Mouse (Mus musculus) limb, embryonic 13.5 days (tissue): Measurements from ENCODE around the gene Gse1. TPM values are rescaled to one million over a fixed set of nuclear protein-coding genes. Genes with fewer than 3 reads are reported as not detected.

Experiments used
- ATAC-seq: fragments of 200-750 bp; cut with Nextera tagmentation; 2 replicates; pipeline ENCODE4 v1.8.0; 2017; ENCODE audit warnings: low read depth, moderate number of reproducible peaks, moderate TSS enrichment; ENCODE audit not compliant: low FRiP score
- H3K27ac ChIP-seq: fragments of 300-500 bp; sonication (generic); 2 replicates; pipeline ENCODE4 v1.5.1; 2015; ENCODE audit warnings: inconsistent platforms, mild to moderate bottlenecking, moderate library complexity
- H3K27me3 ChIP-seq: fragments of 300-500 bp; sonication (generic); 2 replicates; pipeline ENCODE4 v1.6.1; 2015; ENCODE audit warnings: mild to moderate bottlenecking, inconsistent platforms
- H3K36me3 ChIP-seq: fragments of 300-500 bp; sonication (generic); 2 replicates; pipeline ENCODE4 v1.6.1; 2015; ENCODE audit warnings: inconsistent platforms, mild to moderate bottlenecking, moderate library complexity
- H3K4me1 ChIP-seq: fragments of 300-500 bp; sonication (generic); 2 replicates; pipeline ENCODE4 v1.6.1; 2015; ENCODE audit warnings: inconsistent platforms
- H3K4me2 ChIP-seq: fragments of 300-500 bp; sonication (generic); replicated peaks from 2 replicates; pipeline ENCODE4 v1.6.1; 2015; ENCODE audit warnings: inconsistent platforms, mild to moderate bottlenecking, moderate library complexity
- H3K4me3 ChIP-seq: fragments of 300-500 bp; sonication (generic); 2 replicates; pipeline ENCODE4 v1.5.1; 2015; ENCODE audit warnings: moderate library complexity, mild to moderate bottlenecking, inconsistent platforms
- H3K9ac ChIP-seq: fragments of 300-500 bp; sonication (generic); 2 replicates; pipeline ENCODE4 v1.6.1; 2015; ENCODE audit warnings: mild to moderate bottlenecking, inconsistent platforms
- H3K9me3 ChIP-seq: fragments of 300-500 bp; sonication (generic); 2 replicates; pipeline ENCODE4 v1.6.1; 2016; ENCODE audit warnings: inconsistent platforms
- WGBS: fragments of 180-500 bp; shearing (Covaris S2); methylation state at CpG from one replicate; pipeline ENCODE4 v1.1.7; 2015; 5-methylcytosine and 5-hydroxymethylcytosine counted together
- polyA plus RNA-seq: library from polyadenylated mRNA; unstranded; fragments of >200 nt; fragmentation: Nextera tagmentation; extraction: Ambion mirVana; gene quantifications from 2 replicates; pipeline ENCODE4 v1.2.1, GENCODE M21; 2015

Gse1 gene
- polyA plus RNA-seq, 1 experiment from 2014 or later = 6.9 TPM

GRCm38 (mm10) chr8:120520707-120521590 lies 292.7 kb downstream of the Gse1 start:
- 17% methylated on average over 20 of the region's 20 CpGs for WGBS
- H3K4me3 ChIP-seq = no peak overlapping the region
- H3K36me3 ChIP-seq = no peaks in the 10 kb centered on the region
- no peaks in the 10 kb centered on the region for H3K9me3 ChIP-seq
- H3K4me1 ChIP-seq = peaks cover 80% of the 10 kb centered on the region
- peaks cover 7% of the 10 kb centered on the region for H3K27me3 ChIP-seq
- ATAC-seq = no peak
- H3K27ac ChIP-seq = no peak overlapping the region
- H3K9ac ChIP-seq = 0 out of 2 replicates have a peak overlapping the region, but pooled peaks have one; percentile 25
- H3K4me2 ChIP-seq = peak overlapping the region; percentile 19; the same call in 1 of the 2 replicates

GRCm38 (mm10) chr8:120521591-120521965 lies 293.3 kb downstream of the Gse1 start:
- WGBS = 64% methylated on average over 7 of the region's 7 CpGs
- Histone ChIP-seq H3K9me3 (no peaks in the 10 kb centered on the region), H3K9ac (no peak overlapping the region), H3K27me3 (peaks cover 8% of the 10 kb centered on the region), H3K27ac (no peak overlapping the region), H3K4me1 (peaks cover 80% of the 10 kb centered on the region), H3K4me3 (no peak overlapping the region), H3K4me2 (peak overlapping the region; percentile 19; the same call in 1 of the 2 replicates), H3K36me3 (no peaks in the 10 kb centered on the region)
- no peak for ATAC-seq

GRCm38 (mm10) chr8:120523641-120524040 lies 295.4 kb downstream of the Gse1 start:
- Histone ChIP-seq H3K9me3 (no peaks in the 10 kb centered on the region), H3K36me3 (no peaks in the 10 kb centered on the region), H3K4me2 (no peak overlapping the region), H3K4me3 (no peak overlapping the region), H3K27me3 (peaks cover 17% of the 10 kb centered on the region), H3K27ac (no peak overlapping the region), H3K4me1 (peaks cover 80% of the 10 kb centered on the region), H3K9ac (no peak overlapping the region; the same call in 1 of the 2 replicates)
- 75% methylated on average over 7 of the region's 7 CpGs for WGBS
- no peak for ATAC-seq

GRCm38 (mm10) chr8:120525135-120525534 lies 296.9 kb downstream of the Gse1 start:
- H3K4me2 ChIP-seq = no peak overlapping the region
- no peaks in the 10 kb centered on the region for H3K36me3 ChIP-seq
- no peak overlapping the region for H3K27ac ChIP-seq
- peaks cover 13% of the 10 kb centered on the region; the same call in 1 of the 2 replicates for H3K27me3 ChIP-seq
- no peak overlapping the region for H3K4me3 ChIP-seq
- H3K4me1 ChIP-seq = peaks cover 76% of the 10 kb centered on the region
- H3K9me3 ChIP-seq = no peaks in the 10 kb centered on the region
- H3K9ac ChIP-seq = no peak overlapping the region
- WGBS = 95% methylated on average over 1 of the region's 1 CpGs
- ATAC-seq = no peak

- WGBS = 56% methylated on average over 6 of the region's 6 CpGs
- Histone ChIP-seq H3K36me3 (no peaks in the 10 kb centered on the region), H3K27ac (no peak overlapping the region), H3K9me3 (no peaks in the 10 kb centered on the region), H3K4me2 (no peak overlapping the region), H3K4me1 (peaks cover 69% of the 10 kb centered on the region), H3K27me3 (peaks cover 9% of the 10 kb centered on the region; the same call in 1 of the 2 replicates), H3K9ac (no peak overlapping the region), H3K4me3 (no peak overlapping the region)
- ATAC-seq = 0 out of 2 replicates have a peak, but pooled peaks have one; percentile 4
Measured at GRCm38 (mm10) chr8:120525832-120526231, 297.6 kb downstream of the Gse1 start.

- Histone ChIP-seq H3K4me1 (peaks cover 68% of the 10 kb centered on the region), H3K4me3 (no peak overlapping the region), H3K27me3 (peaks cover 9% of the 10 kb centered on the region; the same call in 1 of the 2 replicates), H3K9me3 (no peaks in the 10 kb centered on the region), H3K36me3 (no peaks in the 10 kb centered on the region), H3K4me2 (no peak overlapping the region), H3K9ac (no peak overlapping the region), H3K27ac (no peak overlapping the region)
- WGBS = 32% methylated on average over 4 of the region's 4 CpGs
- ATAC-seq = no peak
Measured at GRCm38 (mm10) chr8:120526577-120526976, 298.3 kb downstream of the Gse1 start.

- Histone ChIP-seq H3K4me1 (peaks cover 79% of the 10 kb centered on the region), H3K4me2 (no peak overlapping the region), H3K36me3 (no peaks in the 10 kb centered on the region), H3K9ac (0 out of 2 replicates have a peak overlapping the region, but pooled peaks have one; percentile 8), H3K27ac (no peak overlapping the region), H3K27me3 (peaks cover 12% of the 10 kb centered on the region), H3K9me3 (no peaks in the 10 kb centered on the region), H3K4me3 (no peak overlapping the region)
- no peak; the same call in 1 of the 2 replicates for ATAC-seq
- 21% methylated on average over 3 of the region's 3 CpGs for WGBS
Measured at GRCm38 (mm10) chr8:120528332-120528731, 300.1 kb downstream of the Gse1 start.

GRCm38 (mm10) chr8:120529226-120529625 lies 301.0 kb downstream of the Gse1 start:
- Histone ChIP-seq H3K27me3 (peaks cover 21% of the 10 kb centered on the region), H3K4me2 (no peak overlapping the region), H3K9me3 (no peaks in the 10 kb centered on the region), H3K36me3 (no peaks in the 10 kb centered on the region), H3K27ac (no peak overlapping the region), H3K4me1 (peaks cover 80% of the 10 kb centered on the region), H3K9ac (no peak overlapping the region), H3K4me3 (no peak overlapping the region)
- 67% methylated on average over 7 of the region's 7 CpGs for WGBS
- ATAC-seq = no peak

GRCm38 (mm10) chr8:120530954-120531656 lies 302.8 kb downstream of the Gse1 start:
- 52% methylated on average over 16 of the region's 16 CpGs for WGBS
- no peak overlapping the region for H3K27ac ChIP-seq

GRCm38 (mm10) chr8:120531775-120532516 lies 303.7 kb downstream of the Gse1 start:
- H3K4me2 ChIP-seq = peak overlapping the region; percentile 56
- no peak overlapping the region for H3K4me3 ChIP-seq

More at GRCm38 (mm10) chr8:120530954-120531656, 302.8 kb downstream of the Gse1 start:
- H3K9me3 ChIP-seq = no peaks in the 10 kb centered on the region
- H3K27me3 ChIP-seq = peaks cover 25% of the 10 kb centered on the region
- H3K4me3 ChIP-seq = no peak overlapping the region
- H3K4me2 ChIP-seq = no peak overlapping the region
- no peak overlapping the region for H3K9ac ChIP-seq
- no peaks in the 10 kb centered on the region for H3K36me3 ChIP-seq
- ATAC-seq = no peak
- peaks cover 84% of the 10 kb centered on the region for H3K4me1 ChIP-seq

GRCm38 (mm10) chr8:120532517-120533215 lies 304.4 kb downstream of the Gse1 start:
- Histone ChIP-seq H3K9me3 (no peaks in the 10 kb centered on the region), H3K36me3 (no peaks in the 10 kb centered on the region), H3K9ac (0 out of 2 replicates have a peak overlapping the region, but pooled peaks have one; percentile 36), H3K4me3 (peak overlapping the region; percentile 19; the same call in 1 of the 2 replicates), H3K4me1 (peaks cover 81% of the 10 kb centered on the region), H3K4me2 (peak overlapping the region; percentile 56), H3K27ac (peak overlapping the region; percentile 61; the same call in 1 of the 2 replicates), H3K27me3 (peaks cover 21% of the 10 kb centered on the region)
- ATAC-seq = peak; percentile 46
- under 1% methylated on average over 29 of the region's 29 CpGs for WGBS

More at GRCm38 (mm10) chr8:120531775-120532516, 303.7 kb downstream of the Gse1 start:
- WGBS = 26% methylated on average over 10 of the region's 10 CpGs
- peaks cover 84% of the 10 kb centered on the region for H3K4me1 ChIP-seq
- H3K27me3 ChIP-seq = peaks cover 21% of the 10 kb centered on the region
- peak; percentile 14 for ATAC-seq
- H3K27ac ChIP-seq = peak overlapping the region; percentile 59; the same call in 1 of the 2 replicates
- H3K36me3 ChIP-seq = no peaks in the 10 kb centered on the region
- H3K9ac ChIP-seq = peak overlapping the region; percentile 19; the same call in 1 of the 2 replicates
- H3K9me3 ChIP-seq = no peaks in the 10 kb centered on the region
